Mouse (Mus musculus): Measurements from ENCODE around the gene Ntm. TPM values are rescaled to one million over a fixed set of nuclear protein-coding genes. Genes with fewer than 3 reads are reported as not detected.

The Ntm gene
- polyA plus RNA-seq, 1 experiment from 2014 or later = 125 TPM

DNA sequence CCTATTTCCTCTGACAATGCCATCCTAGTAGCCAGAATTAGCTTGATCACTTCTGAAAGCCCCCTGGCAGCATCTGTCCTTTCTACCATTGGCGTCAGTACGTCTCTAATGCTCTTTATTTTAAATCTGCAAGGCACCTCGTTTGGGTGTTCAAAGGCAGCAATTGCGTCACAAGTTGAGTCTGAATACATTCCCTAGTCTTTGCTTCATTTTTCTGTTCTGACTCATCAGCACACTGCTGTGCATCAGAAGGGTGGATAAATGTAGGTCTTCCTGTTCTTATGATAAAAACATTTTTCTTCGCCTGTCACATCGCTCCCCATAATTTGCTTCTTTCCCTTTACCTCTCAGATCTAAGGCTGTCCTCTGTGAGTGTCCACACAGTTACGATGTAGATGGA is 958.4 kb downstream of the Ntm start:
- no peaks in the 10 kb centered on the region for H3K9me3 ChIP-seq
- H3K36me3 ChIP-seq = no peaks in the 10 kb centered on the region
- WGBS = 86% methylated on average over 7 of the region's 7 CpGs
- H3K27me3 ChIP-seq = no peaks in the 10 kb centered on the region
- H3K4me1 ChIP-seq (replicated peaks) = peaks cover 5% of the 10 kb centered on the region; the same call in 1 of the 2 replicates
- ATAC-seq = no peak
- no peak overlapping the region for H3K4me3 ChIP-seq (replicated peaks)
- H3K9ac ChIP-seq (replicated peaks) = no peak overlapping the region
- H3K4me2 ChIP-seq (replicated peaks) = no peak overlapping the region
- no peak overlapping the region for H3K27ac ChIP-seq

DNA sequence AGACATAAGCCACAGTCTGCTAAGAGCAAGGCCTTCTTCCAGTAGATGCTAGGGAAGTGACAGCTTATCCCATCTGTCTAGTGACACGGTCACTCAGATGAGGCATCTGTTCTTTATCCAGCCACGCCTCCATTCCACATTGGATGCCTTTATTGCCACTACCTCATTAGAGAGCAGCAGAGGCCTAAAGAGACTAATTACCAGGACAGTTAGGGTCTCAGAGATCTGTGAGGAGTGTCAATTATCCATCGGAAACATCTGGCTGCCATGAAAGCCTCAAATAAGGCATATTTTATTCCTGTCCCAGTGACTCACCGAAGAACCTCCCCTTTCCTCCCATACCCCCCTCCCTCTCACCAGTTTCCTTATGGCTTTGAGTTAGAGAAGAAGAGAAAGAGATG is 963.0 kb downstream of the Ntm start:
- WGBS = 55% methylated on average over 4 of the region's 4 CpGs

DNA sequence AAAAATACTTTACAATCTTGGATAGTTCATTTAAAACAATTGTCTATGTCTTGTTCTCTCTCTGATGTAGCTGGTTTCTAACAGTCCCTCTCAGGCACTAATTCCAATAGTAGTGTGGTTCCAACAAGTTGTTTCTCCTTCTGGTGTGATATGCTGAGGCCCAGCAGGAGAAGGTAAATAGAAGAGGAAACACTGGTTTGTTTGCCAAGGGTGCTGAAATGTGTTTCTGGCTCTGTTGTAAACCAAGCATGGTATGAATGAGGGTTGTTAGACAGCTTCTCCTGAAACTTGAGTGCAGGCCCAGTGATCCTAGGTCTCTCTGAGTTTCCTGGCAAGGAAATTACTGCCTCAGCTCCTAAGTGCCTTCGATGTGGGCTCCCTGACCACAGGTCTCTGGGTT is 985.7 kb downstream of the Ntm start:
- WGBS = 84% methylated on average over 1 of the region's 1 CpGs

More for the DNA sequence above, 963.0 kb downstream of the Ntm start:
- H3K9me3 ChIP-seq = no peaks in the 10 kb centered on the region
- peaks cover 5% of the 10 kb centered on the region; the same call in 1 of the 2 replicates for H3K4me1 ChIP-seq (replicated peaks)
- peak; percentile 55; the same call in 1 of the 2 replicates for ATAC-seq
- H3K36me3 ChIP-seq = 0 out of 2 replicates have a peak, but pooled peaks cover 4% of the 10 kb centered on the region
- H3K4me3 ChIP-seq (replicated peaks) = no peak overlapping the region
- no peaks in the 10 kb centered on the region for H3K27me3 ChIP-seq
- 0 out of 2 replicates have a peak overlapping the region, but pooled peaks have one; percentile 14 for H3K27ac ChIP-seq
- 0 out of 2 replicates have a peak overlapping the region, but pooled peaks have one; percentile 3 for H3K9ac ChIP-seq (replicated peaks)
- H3K4me2 ChIP-seq (replicated peaks) = no peak overlapping the region

DNA sequence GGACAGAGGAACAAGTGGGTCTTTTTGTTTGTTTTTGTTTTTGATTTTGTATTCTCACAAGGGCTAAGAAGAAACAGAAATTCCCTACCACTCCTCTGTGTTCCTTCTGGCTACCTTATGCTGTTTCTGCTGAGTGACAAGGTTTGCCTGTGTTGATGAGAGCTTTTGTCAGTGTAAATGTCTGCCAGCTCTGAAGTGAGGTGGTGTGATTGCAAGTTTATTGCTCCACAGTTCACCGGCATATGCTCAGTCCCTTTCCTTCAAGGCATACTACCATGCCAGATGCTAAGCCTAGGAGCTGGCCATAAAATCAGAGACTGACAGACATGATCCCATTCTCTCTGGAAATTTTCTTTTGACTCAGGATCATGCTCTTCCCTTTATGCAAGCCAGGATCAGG is 993.5 kb downstream of the Ntm start:
- no peak overlapping the region for H3K9ac ChIP-seq (replicated peaks)
- H3K4me2 ChIP-seq (replicated peaks) = no peak overlapping the region
- no peak overlapping the region for H3K27ac ChIP-seq
- H3K4me3 ChIP-seq (replicated peaks) = no peak overlapping the region
- no peaks in the 10 kb centered on the region for H3K27me3 ChIP-seq
- no peaks in the 10 kb centered on the region for H3K4me1 ChIP-seq (replicated peaks)
- 100% methylated on average over 1 of the region's 1 CpGs for WGBS
- H3K9me3 ChIP-seq = no peaks in the 10 kb centered on the region
- ATAC-seq = no peak
- H3K36me3 ChIP-seq = no peaks in the 10 kb centered on the region

More for the DNA sequence above, 985.7 kb downstream of the Ntm start:
- ATAC-seq = no peak
- no peak overlapping the region for H3K4me3 ChIP-seq (replicated peaks)
- H3K9me3 ChIP-seq = no peaks in the 10 kb centered on the region
- H3K27me3 ChIP-seq = no peaks in the 10 kb centered on the region
- H3K27ac ChIP-seq = no peak overlapping the region
- H3K4me2 ChIP-seq (replicated peaks) = no peak overlapping the region
- no peak overlapping the region for H3K9ac ChIP-seq (replicated peaks)
- no peaks in the 10 kb centered on the region for H3K4me1 ChIP-seq (replicated peaks)
- H3K36me3 ChIP-seq = no peaks in the 10 kb centered on the region
